In genomic region chr3:90258521-90258920, GRCm38 (mm10) we compare ENCODE assay signal across 28 mouse cellular contexts. TPM values are rescaled to one million over a fixed set of nuclear protein-coding genes. Genes with fewer than 3 reads are reported as not detected.
DNase-seq lines count a peak whose midpoint lies in the region; ATAC-seq and TF ChIP-seq lines count a peak whose summit lies in the region.
"Had no signal": no experiment of that assay in that cellular context is flagged by ENCODE, and none has a peak within 500 bp of the region (broad histone marks: within the 10 kb centered on the region; RNA-seq: fewer than 3 reads in every experiment).

No protein-coding gene starts in this region.

- no peaks in the 10 kb centered on the region for H3K27me3 ChIP-seq in kidney, embryonic 16.5 days (ENCODE audit: insufficient read depth, low read length)
- H3K27me3 ChIP-seq: embryonic facial prominence, embryonic 13.5 days; forebrain, embryonic 15.5 days; heart, embryonic 15.5 days; limb, embryonic 15.5 days; midbrain, embryonic 15.5 days; neural tube, embryonic 15.5 days had no signal

- H3K4me3 ChIP-seq in gastrocnemius, adult 2 months, result no peak overlapping the region
- no peak overlapping the region for H3K4me3 ChIP-seq in kidney, embryonic 16.5 days (ENCODE audit: low read length)
- H3K4me3 ChIP-seq: embryonic facial prominence, embryonic 13.5 days; forebrain, embryonic 10.5 days; forebrain, embryonic 15.5 days; heart, embryonic 15.5 days; limb, embryonic 15.5 days; midbrain, embryonic 15.5 days; neural tube, embryonic 15.5 days had no signal

- intact Hi-C loops in gastrocnemius, adult 2 months (cut with DNase I), result no loop called here

- H3K9me3 ChIP-seq in kidney, embryonic 16.5 days (ENCODE audit: low read length), result no peaks in the 10 kb centered on the region
- H3K9me3 ChIP-seq: embryonic facial prominence, embryonic 13.5 days; forebrain, embryonic 10.5 days; forebrain, embryonic 15.5 days; heart, embryonic 15.5 days; limb, embryonic 10.5 days; limb, embryonic 15.5 days; midbrain, embryonic 15.5 days; neural tube, embryonic 15.5 days had no signal

- H3K9ac ChIP-seq in kidney, embryonic 16.5 days (replicated peaks; ENCODE audit: low read length), result no peak overlapping the region
- H3K9ac ChIP-seq: embryonic facial prominence, embryonic 13.5 days; forebrain, embryonic 15.5 days; heart, embryonic 15.5 days; limb, embryonic 15.5 days; midbrain, embryonic 15.5 days; neural tube, embryonic 15.5 days had no signal

- peak; percentile 14 for DNase-seq in gastrocnemius, adult 2 months
- DNase-seq in gastrocnemius, postnatal 25 days, result no peak
- DNase-seq in kidney, adult 8-10 months, result peak; percentile 64
- DNase-seq in kidney, postnatal 14 days, result peak; percentile 41
- DNase-seq in kidney, postnatal 36 days, result peak; percentile 73 to 80
- no peak for DNase-seq in spleen, postnatal 4 days (ENCODE audit: low spot score in 2 of 2)
- DNase-seq: adrenal gland, postnatal 25 days; lung, adult 2 months; lung, postnatal 10 days; right cerebral cortex, postnatal 25 days; thymus, adult 2 months; thymus, postnatal 4 days had no signal

- peaks cover 51% of the 10 kb centered on the region for H3K36me3 ChIP-seq in kidney, embryonic 16.5 days (ENCODE audit: insufficient read depth, low read length)

- no peak for ATAC-seq in kidney, embryonic 16.5 days (ENCODE audit: low FRiP score, low TSS enrichment)
- no peak for ATAC-seq in CD4-positive, CD25-positive, alpha-beta regulatory T cell, adult 4 months
- ATAC-seq: forebrain, embryonic 15.5 days; hindbrain, embryonic 16.5 days; midbrain, embryonic 15.5 days had no signal

- no peak overlapping the region for H3K4me2 ChIP-seq in kidney, embryonic 16.5 days (replicated peaks; ENCODE audit: low read depth, low read length)
- H3K4me2 ChIP-seq: embryonic facial prominence, embryonic 13.5 days; forebrain, embryonic 15.5 days; heart, embryonic 15.5 days; limb, embryonic 15.5 days; midbrain, embryonic 15.5 days; neural tube, embryonic 15.5 days had no signal

- 94% methylated on average over 4 of the region's 4 CpGs for WGBS in kidney, embryonic 16.5 days

- H3K4me1 ChIP-seq in kidney, embryonic 16.5 days (ENCODE audit: insufficient read depth, low read length), result peaks cover 13% of the 10 kb centered on the region

- H3K27ac ChIP-seq in gastrocnemius, adult 2 months, result no peak overlapping the region
- no peak overlapping the region for H3K27ac ChIP-seq in kidney, embryonic 16.5 days (ENCODE audit: low read length)
- H3K27ac ChIP-seq: embryonic facial prominence, embryonic 13.5 days; forebrain, embryonic 10.5 days; forebrain, embryonic 15.5 days; heart, embryonic 15.5 days; limb, embryonic 10.5 days; limb, embryonic 15.5 days; macrophage; midbrain, embryonic 15.5 days; neural tube, embryonic 15.5 days had no signal

- no peak for TF ChIP-seq CTCF in gastrocnemius, adult 2 months (IDR thresholded peaks at IDR 0.05)

RNA-seq across cellular contexts. Expression of gene Crtc2, which starts 4.6 kb away (rescaled TPM):
- 10 to 100 TPM; 16.8 to 17.3 TPM for total RNA-seq in gastrocnemius, adult 2 months (2021)
- 10 to 100 TPM; 13.9 to 16.9 TPM for total RNA-seq in gastrocnemius, postnatal 25 days (2021)
- 24.8 and 33.7 TPM in 2 replicates for polyA plus RNA-seq in kidney, embryonic 16.5 days (2015; fragmentation: Nextera tagmentation; extraction: Ambion mirVana)
- 10 to 100 TPM; 34.0 to 50.6 TPM for polyA plus RNA-seq in CD4-positive, CD25-positive, alpha-beta regulatory T cell, adult 4 months (2017; shearing (Covaris generic))

RNA-seq across cellular contexts. Expression of gene Dennd4b, which starts 6.5 kb away (rescaled TPM):
- total RNA-seq in gastrocnemius, adult 2 months (2021), result 10 to 100 TPM; 82.2 to 84.2 TPM
- 10 to 100 TPM; 71.3 to 76.9 TPM for total RNA-seq in gastrocnemius, postnatal 25 days (2021)
- 3.7 and 4.7 TPM in 2 replicates for polyA plus RNA-seq in kidney, embryonic 16.5 days (2015; fragmentation: Nextera tagmentation; extraction: Ambion mirVana)
- polyA plus RNA-seq in CD4-positive, CD25-positive, alpha-beta regulatory T cell, adult 4 months (2017; shearing (Covaris generic)), result 10 to 100 TPM; 17.9 to 28.0 TPM

RNA-seq across cellular contexts. Expression of gene Slc39a1, which starts 10.5 kb away (rescaled TPM):
- total RNA-seq in gastrocnemius, adult 2 months (2021), result 10 to 100 TPM; 41.6 to 50.6 TPM
- total RNA-seq in gastrocnemius, postnatal 25 days (2021), result 10 to 100 TPM; 49.6 to 54.7 TPM
- polyA plus RNA-seq in kidney, embryonic 16.5 days (2015; fragmentation: Nextera tagmentation; extraction: Ambion mirVana), result 108 and 114 TPM in 2 replicates
- polyA plus RNA-seq in CD4-positive, CD25-positive, alpha-beta regulatory T cell, adult 4 months (2017; shearing (Covaris generic)), result 10 to 100 TPM; 36.5 to 50.4 TPM

RNA-seq across cellular contexts. Expression of gene Creb3l4, which starts 15.2 kb away (rescaled TPM):
- total RNA-seq in gastrocnemius, adult 2 months (2021), result not detected
- under 1 TPM in 1 of 2 experiments, not detected in 1; 0.35 TPM for total RNA-seq in gastrocnemius, postnatal 25 days (2021)
- 6.5 and 6.8 TPM in 2 replicates for polyA plus RNA-seq in kidney, embryonic 16.5 days (2015; fragmentation: Nextera tagmentation; extraction: Ambion mirVana)
- polyA plus RNA-seq in CD4-positive, CD25-positive, alpha-beta regulatory T cell, adult 4 months (2017; shearing (Covaris generic)), result under 1 TPM in 1 of 2 experiments, not detected in 1; 0.20 TPM
- total RNA-seq: common myeloid progenitor, adult 5-6 weeks; gastrocnemius, adult 18-20 months; heart, postnatal 25 days; megakaryocyte-erythroid progenitor cell, adult 5-6 weeks had no signal

RNA-seq across cellular contexts. Expression of gene Jtb, which starts 27.1 kb away (rescaled TPM):
- 10 to 100 TPM; 64.8 to 68.8 TPM for total RNA-seq in gastrocnemius, adult 2 months (2021)
- 10 to 100 TPM; 54.3 to 56.9 TPM for total RNA-seq in gastrocnemius, postnatal 25 days (2021)
- polyA plus RNA-seq in kidney, embryonic 16.5 days (2015; fragmentation: Nextera tagmentation; extraction: Ambion mirVana), result 103 and 105 TPM in 2 replicates
- 10 to 100 TPM; 60.5 to 75.2 TPM for polyA plus RNA-seq in CD4-positive, CD25-positive, alpha-beta regulatory T cell, adult 4 months (2017; shearing (Covaris generic))

Comparison
In these comparisons a context has a peak if more than half of its experiments do, and no peak if none do; other contexts are left out.
1. DNase-seq: peak in gastrocnemius, adult 2 months (single experiment), kidney, adult 8-10 months (2 of 2), kidney, postnatal 14 days (single experiment) and kidney, postnatal 36 days (2 of 2); none in gastrocnemius, postnatal 25 days (single experiment) and spleen, postnatal 4 days (0 of 2).